Mouse (Mus musculus) stomach, embryonic 14.5 days (tissue): ENCODE data around the gene Sult2b1. TPM values are rescaled to one million over a fixed set of nuclear protein-coding genes. Genes with fewer than 3 reads are reported as not detected.
A peak's percentile ranks its signal among the peaks of the same experiment; 100 is the strongest.

Experiments
- ATAC-seq: fragments of 200-750 bp; cut with Nextera tagmentation; 2 replicates; pipeline ENCODE4 v1.8.0; 2017; ENCODE audit warnings: low read depth, moderate TSS enrichment; ENCODE audit not compliant: insufficient number of reproducible peaks, insufficient read depth, low FRiP score
- H3K27ac ChIP-seq: fragments of 300-500 bp; sonication (generic); 2 replicates; pipeline ENCODE4 v1.5.1; 2014; ENCODE audit warnings: mild to moderate bottlenecking, low read length, moderate library complexity, mixed read lengths
- H3K27me3 ChIP-seq: fragments of 300-500 bp; sonication (generic); 2 replicates; pipeline ENCODE4 v1.6.1; 2014; ENCODE audit warnings: low read length, control low read depth, mixed read lengths; ENCODE audit not compliant: control insufficient read depth, insufficient read depth
- H3K36me3 ChIP-seq: fragments of 300-500 bp; sonication (generic); 2 replicates; pipeline ENCODE4 v1.6.1; 2014; ENCODE audit warnings: mild to moderate bottlenecking, control low read depth, low read length, moderate library complexity, mixed read lengths; ENCODE audit not compliant: control insufficient read depth, insufficient read depth
- H3K4me1 ChIP-seq: fragments of 300-500 bp; sonication (generic); 2 replicates; pipeline ENCODE4 v1.6.1; 2014; ENCODE audit warnings: low read length, control low read depth, mixed read lengths; ENCODE audit not compliant: control insufficient read depth, insufficient read depth
- H3K4me2 ChIP-seq: fragments of 300-500 bp; sonication (generic); replicated peaks from 2 replicates; pipeline ENCODE4 v1.6.1; 2014; ENCODE audit warnings: low read depth, low read length, control low read depth
- H3K4me3 ChIP-seq: fragments of 300-500 bp; sonication (generic); 2 replicates; pipeline ENCODE4 v1.5.1; 2014; ENCODE audit warnings: low read depth, low read length, control low read depth
- H3K9ac ChIP-seq: fragments of 300-500 bp; sonication (generic); replicated peaks from 2 replicates; pipeline ENCODE4 v1.6.1; 2014; ENCODE audit warnings: low read depth, mild to moderate bottlenecking, control low read depth, low read length, moderate library complexity, mixed read lengths
- H3K9me3 ChIP-seq: fragments of 300-500 bp; sonication (generic); 2 replicates; pipeline ENCODE4 v1.6.1; 2016; ENCODE audit warnings: low read depth, low read length, control low read depth; ENCODE audit not compliant: control insufficient read depth
- WGBS: fragments of 180-500 bp; shearing (Covaris S2); extraction: QIAGEN DNeasy Blood & Tissue Kit; methylation state at CpG from one replicate; pipeline ENCODE4 v1.1.7; 2014; 5-methylcytosine and 5-hydroxymethylcytosine counted together
- polyA plus RNA-seq: library from polyadenylated mRNA; unstranded; fragments of >200 nt; fragmentation: Nextera tagmentation; extraction: Ambion mirVana; gene quantifications from 2 replicates; pipeline ENCODE4 v1.2.1, GENCODE M21; 2014

The Sult2b1 gene
- 2.8 and 3.6 TPM in 2 replicates for polyA plus RNA-seq

- Histone ChIP-seq H3K4me3 (peak within 1 kb of the TSS; percentile 56), H3K9me3 (no peaks in the 10 kb centered on the region), H3K27me3 (no peaks in the 10 kb centered on the region), H3K27ac (no peak within 1 kb of the TSS), H3K4me2 (peak within 1 kb of the TSS; percentile 84), H3K36me3 (peaks cover 9% of the 10 kb centered on the region), H3K9ac (peak within 1 kb of the TSS; percentile 34), H3K4me1 (peaks cover 24% of the 10 kb centered on the region)
- 22% methylated on average over 20 of the region's 20 CpGs for WGBS
- ATAC-seq: peak; percentile 10; the same call in 1 of the 2 replicates
Observed at GRCm38 (mm10) chr7:45784524-45785372, at the start of gene Sult2b1. Sult2b1 (minus strand) TSS chr7:45784669.

GRCm38 (mm10) chr7:45833924-45834323 is 49.5 kb upstream of the Sult2b1 start:
- Histone ChIP-seq H3K4me3 (peak overlapping the region; percentile 39), H3K4me1 (peaks cover 17% of the 10 kb centered on the region), H3K9ac (peak overlapping the region; percentile 14; the same call in 1 of the 2 replicates), H3K27ac (no peak overlapping the region), H3K27me3 (peaks cover 28% of the 10 kb centered on the region), H3K4me2 (peak overlapping the region; percentile 52), H3K9me3 (no peaks in the 10 kb centered on the region), H3K36me3 (peaks cover 6% of the 10 kb centered on the region; the same call in 1 of the 2 replicates)
- 4% methylated on average over 22 of the region's 31 CpGs for WGBS
- no peak for ATAC-seq

- WGBS: under 1% methylated on average over 68 of the region's 86 CpGs
- Histone ChIP-seq H3K27me3 (peaks cover 28% of the 10 kb centered on the region), H3K4me2 (peak overlapping the region; percentile 52), H3K9ac (peak overlapping the region; percentile 14; the same call in 1 of the 2 replicates), H3K4me3 (peak overlapping the region; percentile 39), H3K9me3 (no peaks in the 10 kb centered on the region), H3K4me1 (peaks cover 17% of the 10 kb centered on the region), H3K27ac (no peak overlapping the region), H3K36me3 (peaks cover 13% of the 10 kb centered on the region; the same call in 1 of the 2 replicates)
- ATAC-seq: no peak
Observed at GRCm38 (mm10) chr7:45833148-45833790, 48.8 kb upstream of the Sult2b1 start.

- H3K4me2 ChIP-seq: peak overlapping the region; percentile 52
- no peak overlapping the region for H3K27ac ChIP-seq
- H3K4me1 ChIP-seq: peaks cover 17% of the 10 kb centered on the region
- peaks cover 28% of the 10 kb centered on the region for H3K27me3 ChIP-seq
- ATAC-seq: no peak
- peak overlapping the region; percentile 39 for H3K4me3 ChIP-seq
- peaks cover 19% of the 10 kb centered on the region for H3K36me3 ChIP-seq
- H3K9me3 ChIP-seq: no peaks in the 10 kb centered on the region
- H3K9ac ChIP-seq: no peak overlapping the region
- WGBS: 11% methylated on average over 30 of the region's 30 CpGs
Observed at GRCm38 (mm10) chr7:45832428-45832827, 48.0 kb upstream of the Sult2b1 start.

GRCm38 (mm10) chr7:45831128-45831525 is 46.7 kb upstream of the Sult2b1 start:
- H3K27ac ChIP-seq: no peak overlapping the region
- no peak overlapping the region for H3K9ac ChIP-seq
- WGBS: 30% methylated on average over 5 of the region's 5 CpGs

GRCm38 (mm10) chr7:45830427-45831127 is 46.1 kb upstream of the Sult2b1 start, which contains the start of gene Grwd1:
Grwd1 (minus strand) TSS chr7:45830944.
- no peaks in the 10 kb centered on the region for H3K9me3 ChIP-seq
- under 1% methylated on average over 35 of the region's 35 CpGs for WGBS
- peak within 1 kb of the TSS; percentile 91 for H3K4me2 ChIP-seq
- H3K27ac ChIP-seq: 0 out of 2 replicates have a peak within 1 kb of the TSS, but pooled peaks have one; percentile 48
- H3K9ac ChIP-seq: peak within 1 kb of the TSS; percentile 51
- peaks cover 28% of the 10 kb centered on the region for H3K27me3 ChIP-seq
- peaks cover 38% of the 10 kb centered on the region for H3K36me3 ChIP-seq
- ATAC-seq: peak; percentile 85
- H3K4me1 ChIP-seq: peaks cover 17% of the 10 kb centered on the region
- H3K4me3 ChIP-seq: peak within 1 kb of the TSS; percentile 93

More at GRCm38 (mm10) chr7:45831128-45831525, 46.7 kb upstream of the Sult2b1 start:
- Histone ChIP-seq H3K36me3 (peaks cover 32% of the 10 kb centered on the region), H3K4me2 (peak overlapping the region; percentile 91), H3K4me3 (peak overlapping the region; percentile 93), H3K27me3 (peaks cover 28% of the 10 kb centered on the region), H3K9me3 (no peaks in the 10 kb centered on the region), H3K4me1 (peaks cover 17% of the 10 kb centered on the region)
- ATAC-seq: no peak

GRCm38 (mm10) chr7:45826631-45827030 is 42.2 kb upstream of the Sult2b1 start:
- Histone ChIP-seq H3K4me2 (no peak overlapping the region), H3K9me3 (no peaks in the 10 kb centered on the region), H3K9ac (no peak overlapping the region), H3K27ac (no peak overlapping the region), H3K36me3 (peaks cover 54% of the 10 kb centered on the region), H3K27me3 (peaks cover under 1% of the 10 kb centered on the region; the same call in 1 of the 2 replicates), H3K4me3 (no peak overlapping the region), H3K4me1 (peaks cover 7% of the 10 kb centered on the region; the same call in 1 of the 2 replicates)
- 93% methylated on average over 7 of the region's 7 CpGs for WGBS
- no peak for ATAC-seq

- no peaks in the 10 kb centered on the region for H3K27me3 ChIP-seq
- 69% methylated on average over 7 of the region's 7 CpGs for WGBS
- H3K27ac ChIP-seq: no peak within 1 kb of the TSS
- H3K9me3 ChIP-seq: no peaks in the 10 kb centered on the region
- H3K4me3 ChIP-seq: no peak within 1 kb of the TSS
- H3K4me2 ChIP-seq: no peak within 1 kb of the TSS
- H3K36me3 ChIP-seq: peaks cover 53% of the 10 kb centered on the region
- peaks cover 2% of the 10 kb centered on the region; the same call in 1 of the 2 replicates for H3K4me1 ChIP-seq
- no peak for ATAC-seq
- H3K9ac ChIP-seq: no peak within 1 kb of the TSS
Observed at GRCm38 (mm10) chr7:45824598-45824997, 40.1 kb upstream of the Sult2b1 start, which contains the start of gene Kcnj14. Kcnj14 (minus strand) TSS chr7:45824782.
